Mouse (Mus musculus) megakaryocyte, embryonic 14.5 days (primary cell): ENCODE results near the gene Socs5.

Experiments
- FLI1 ChIP-seq: IDR thresholded peaks from 2 replicates; pipeline ENCODE4 v1.6.1; 2012; ENCODE audit warnings: low read length, inconsistent platforms, mixed read lengths
- GATA1 ChIP-seq: IDR thresholded peaks from 3 replicates; pipeline ENCODE4 v1.6.1; 2012; ENCODE audit warnings: mixed read lengths, low read length, inconsistent platforms, borderline replicate concordance

DNA sequence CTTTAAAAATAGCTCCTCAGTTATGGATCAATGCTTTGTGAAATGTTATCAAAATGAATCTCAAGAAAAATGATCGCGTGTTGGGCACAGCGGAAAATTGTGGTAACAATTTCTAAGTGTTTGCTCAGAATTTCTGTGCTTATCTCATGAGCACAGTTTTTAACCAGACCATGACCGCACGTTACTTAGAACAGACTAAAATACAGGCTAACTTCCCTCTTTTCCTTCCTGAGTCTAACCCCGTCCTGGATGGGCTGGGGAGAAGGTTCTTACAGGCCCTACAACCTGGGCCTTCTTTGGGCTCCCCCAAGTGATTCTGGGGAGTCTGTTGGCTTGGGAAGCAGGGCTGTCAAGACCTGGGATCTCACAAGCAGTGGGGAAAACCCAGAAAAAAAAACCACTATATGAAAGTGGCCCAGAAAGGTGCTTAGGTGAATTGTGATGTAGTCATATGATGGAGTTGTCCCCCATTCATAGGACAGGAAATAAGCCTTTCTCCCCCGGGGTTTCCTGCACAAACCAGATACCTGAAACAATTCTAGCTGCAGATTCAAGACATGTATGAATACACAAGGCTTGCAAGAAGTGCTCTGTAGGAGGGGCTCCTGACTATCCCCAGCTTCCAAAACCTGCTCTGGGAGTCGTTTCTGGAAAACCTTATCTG is 74.3 kb downstream of the Socs5 start:
- TF ChIP-seq GATA1 (peak; percentile 54; the same call in 1 of the 3 replicates), FLI1 (no peak)
